Mouse (Mus musculus): ENCODE measurements at regions not wholly inside any gene's neighbourhood (a gene's known extent, or its start where the extent isn't known, plus 50 kb on each side); places are given as distances from the start of the nearest gene placed in this dataset.

- Histone ChIP-seq H3K36me3 (ENCODE audit: control insufficient read depth, insufficient read depth, low read length) (no peaks in the 10 kb centered on the region), H3K4me3 (ENCODE audit: insufficient read depth, low read depth, low read length) (no peak overlapping the region), H3K27ac (replicated peaks; ENCODE audit: insufficient read depth, low read depth, low read length) (no peak overlapping the region), H3K9ac (ENCODE audit: low read depth, low read length) (no peak overlapping the region), H3K27me3 (ENCODE audit: control insufficient read depth, insufficient read depth, low read length) (no peaks in the 10 kb centered on the region), H3K79me2 (ENCODE audit: control insufficient read depth, insufficient read depth, low read length) (no peaks in the 10 kb centered on the region), H3K4me1 (ENCODE audit: control insufficient read depth, insufficient read depth, low read length) (no peaks in the 10 kb centered on the region)
- TF ChIP-seq CTCF (IDR thresholded peaks at IDR 0.05; ENCODE audit: low read depth, low read length): no peak
- no peak for TF ChIP-seq POLR2A (IDR thresholded peaks at IDR 0.05; ENCODE audit: extremely low read depth, insufficient read depth, low read length)
- 89% methylated on average over 14 of the region's 14 CpGs for WGBS
- DNase-seq (ENCODE audit: extremely low read depth, low read depth, low spot score): no peak
These were observed 108.2 kb upstream of the Atp1a1 start for GRCm38 (mm10) chr3:101712666-101713065.

GRCm38 (mm10) chr3:101711594-101712171 lies 107.2 kb upstream of the Atp1a1 start:
- Histone ChIP-seq H3K79me2 (ENCODE audit: control insufficient read depth, insufficient read depth, low read length) (no peaks in the 10 kb centered on the region), H3K27ac (replicated peaks; ENCODE audit: insufficient read depth, low read depth, low read length) (no peak overlapping the region), H3K36me3 (ENCODE audit: control insufficient read depth, insufficient read depth, low read length) (no peaks in the 10 kb centered on the region), H3K4me1 (ENCODE audit: control insufficient read depth, insufficient read depth, low read length) (no peaks in the 10 kb centered on the region), H3K27me3 (ENCODE audit: control insufficient read depth, insufficient read depth, low read length) (no peaks in the 10 kb centered on the region), H3K4me3 (ENCODE audit: insufficient read depth, low read depth, low read length) (no peak overlapping the region), H3K9ac (ENCODE audit: low read depth, low read length) (no peak overlapping the region)
- DNase-seq (ENCODE audit: extremely low read depth, low read depth, low spot score): no peak
- 54% methylated on average over 11 of the region's 11 CpGs for WGBS
- no peak for TF ChIP-seq POLR2A (IDR thresholded peaks at IDR 0.05; ENCODE audit: extremely low read depth, insufficient read depth, low read length)

GRCm38 (mm10) chr3:101709379-101709970 lies 105.0 kb upstream of the Atp1a1 start:
- Histone ChIP-seq H3K27me3 (ENCODE audit: control insufficient read depth, insufficient read depth, low read length) (no peaks in the 10 kb centered on the region), H3K79me2 (ENCODE audit: control insufficient read depth, insufficient read depth, low read length) (no peaks in the 10 kb centered on the region), H3K27ac (replicated peaks; ENCODE audit: insufficient read depth, low read depth, low read length) (no peak overlapping the region), H3K4me1 (ENCODE audit: control insufficient read depth, insufficient read depth, low read length) (no peaks in the 10 kb centered on the region), H3K9ac (ENCODE audit: low read depth, low read length) (no peak overlapping the region), H3K36me3 (ENCODE audit: control insufficient read depth, insufficient read depth, low read length) (no peaks in the 10 kb centered on the region), H3K4me3 (ENCODE audit: insufficient read depth, low read depth, low read length) (no peak overlapping the region)
- no peak for DNase-seq (ENCODE audit: extremely low read depth, low read depth, low spot score)
- WGBS: 83% methylated on average over 12 of the region's 12 CpGs
- TF ChIP-seq CTCF (IDR thresholded peaks at IDR 0.05; ENCODE audit: low read depth, low read length) (no peak), POLR2A (IDR thresholded peaks at IDR 0.05; ENCODE audit: extremely low read depth, insufficient read depth, low read length) (no peak)

- H3K27ac ChIP-seq (replicated peaks; ENCODE audit: insufficient read depth, low read depth, low read length): no peak overlapping the region
- 91% methylated on average over 8 of the region's 8 CpGs for WGBS
- no peaks in the 10 kb centered on the region for H3K4me1 ChIP-seq (ENCODE audit: control insufficient read depth, insufficient read depth, low read length)
- TF ChIP-seq CTCF (IDR thresholded peaks at IDR 0.05; ENCODE audit: low read depth, low read length) (no peak), POLR2A (IDR thresholded peaks at IDR 0.05; ENCODE audit: extremely low read depth, insufficient read depth, low read length) (no peak)
- no peak for DNase-seq (ENCODE audit: extremely low read depth, low read depth, low spot score)
- no peaks in the 10 kb centered on the region for H3K79me2 ChIP-seq (ENCODE audit: control insufficient read depth, insufficient read depth, low read length)
- no peak overlapping the region for H3K9ac ChIP-seq (ENCODE audit: low read depth, low read length)
- no peaks in the 10 kb centered on the region for H3K27me3 ChIP-seq (ENCODE audit: control insufficient read depth, insufficient read depth, low read length)
- no peaks in the 10 kb centered on the region for H3K36me3 ChIP-seq (ENCODE audit: control insufficient read depth, insufficient read depth, low read length)
- no peak overlapping the region for H3K4me3 ChIP-seq (ENCODE audit: insufficient read depth, low read depth, low read length)
These were observed 104.3 kb upstream of the Atp1a1 start for GRCm38 (mm10) chr3:101708821-101709220.

- H3K4me1 ChIP-seq (ENCODE audit: control insufficient read depth, insufficient read depth, low read length): no peaks in the 10 kb centered on the region
- 63% methylated on average over 9 of the region's 9 CpGs for WGBS
- no peak for DNase-seq (ENCODE audit: extremely low read depth, low read depth, low spot score)
These were observed 100.4 kb upstream of the Atp1a1 start for GRCm38 (mm10) chr3:101704919-101705318.

GRCm38 (mm10) chr3:101704326-101704725 lies 99.8 kb upstream of the Atp1a1 start:
- no peak overlapping the region for H3K27ac ChIP-seq (replicated peaks; ENCODE audit: insufficient read depth, low read depth, low read length)
- 88% methylated on average over 5 of the region's 5 CpGs for WGBS
- H3K4me1 ChIP-seq (ENCODE audit: control insufficient read depth, insufficient read depth, low read length): no peaks in the 10 kb centered on the region
- no peak overlapping the region for H3K4me3 ChIP-seq (ENCODE audit: insufficient read depth, low read depth, low read length)
- no peaks in the 10 kb centered on the region for H3K36me3 ChIP-seq (ENCODE audit: control insufficient read depth, insufficient read depth, low read length)
- H3K79me2 ChIP-seq (ENCODE audit: control insufficient read depth, insufficient read depth, low read length): no peaks in the 10 kb centered on the region
- no peaks in the 10 kb centered on the region for H3K27me3 ChIP-seq (ENCODE audit: control insufficient read depth, insufficient read depth, low read length)
- H3K9ac ChIP-seq (ENCODE audit: low read depth, low read length): no peak overlapping the region
- TF ChIP-seq POLR2A (IDR thresholded peaks at IDR 0.05; ENCODE audit: extremely low read depth, insufficient read depth, low read length) (no peak), CTCF (IDR thresholded peaks at IDR 0.05; ENCODE audit: low read depth, low read length) (no peak)
- DNase-seq (ENCODE audit: extremely low read depth, low read depth, low spot score): no peak

More at GRCm38 (mm10) chr3:101704919-101705318, 100.4 kb upstream of the Atp1a1 start:
- no peak overlapping the region for H3K9ac ChIP-seq (ENCODE audit: low read depth, low read length)
- no peaks in the 10 kb centered on the region for H3K79me2 ChIP-seq (ENCODE audit: control insufficient read depth, insufficient read depth, low read length)
- H3K27me3 ChIP-seq (ENCODE audit: control insufficient read depth, insufficient read depth, low read length): no peaks in the 10 kb centered on the region
- H3K4me3 ChIP-seq (ENCODE audit: insufficient read depth, low read depth, low read length): no peak overlapping the region
- TF ChIP-seq POLR2A (IDR thresholded peaks at IDR 0.05; ENCODE audit: extremely low read depth, insufficient read depth, low read length) (no peak), CTCF (IDR thresholded peaks at IDR 0.05; ENCODE audit: low read depth, low read length) (no peak)
- no peaks in the 10 kb centered on the region for H3K36me3 ChIP-seq (ENCODE audit: control insufficient read depth, insufficient read depth, low read length)
- no peak overlapping the region for H3K27ac ChIP-seq (replicated peaks; ENCODE audit: insufficient read depth, low read depth, low read length)
